Mouse (Mus musculus): ENCODE measurements around the gene Eef1akmt2.

GRCm38 (mm10) chr7:132804951-132805350, 47.5 kb downstream of the Eef1akmt2 start:
- no peak for TF ChIP-seq CTCF (conservative IDR thresholded peaks at IDR 0.05 in 1 of 2, IDR thresholded peaks at IDR 0.05 in 1 of 2; ENCODE audit: low read depth in 2 of 2, low read length in 2 of 2)
- TF ChIP-seq EP300 (IDR thresholded peaks at IDR 0.05; ENCODE audit: low read length), result no peak
- TF ChIP-seq POLR2AphosphoS2 (IDR thresholded peaks at IDR 0.05; ENCODE audit: low read depth, low read length), result no peak
- TF ChIP-seq NRF1 (IDR thresholded peaks at IDR 0.05; ENCODE audit: low read depth, low read length), result no peak
- TF ChIP-seq E2F4 (IDR thresholded peaks at IDR 0.05; ENCODE audit: insufficient replicate concordance, low read depth, low read length), result no peak
